In the genomic region with DNA sequence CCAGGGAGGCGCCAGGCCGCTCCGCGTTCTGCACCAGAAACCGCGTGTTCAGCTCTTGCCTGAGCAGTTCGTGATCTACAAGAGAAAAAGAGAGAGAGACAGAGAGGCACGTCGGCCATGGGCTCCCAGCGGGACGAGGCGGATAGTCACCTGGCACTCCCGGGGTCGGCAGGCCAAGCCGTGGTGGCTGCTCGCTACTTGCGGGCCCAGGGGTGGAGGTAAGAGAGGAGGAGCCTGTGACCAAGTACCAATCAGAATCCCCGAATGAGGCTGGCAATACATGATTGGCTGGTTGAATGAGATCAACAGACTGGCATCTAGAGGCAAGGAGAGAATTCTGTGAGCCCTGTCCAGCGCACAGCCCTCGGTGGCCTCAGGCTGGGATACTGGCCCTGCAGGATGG, we compare ENCODE assay signal across 14 mouse cellular contexts. TPM values are rescaled to one million over a fixed set of nuclear protein-coding genes. Genes with fewer than 3 reads are reported as not detected.
A peak's percentile ranks its signal among the peaks of the same experiment; 100 is the strongest.
DNase-seq lines count a peak whose midpoint lies in the region; ATAC-seq lines count a peak whose summit lies in the region.
"Had no signal": no experiment of that assay in that cellular context is flagged by ENCODE, and none has a peak within 500 bp of the region (broad histone marks: within the 10 kb centered on the region; RNA-seq: fewer than 3 reads in every experiment).

No protein-coding gene starts in this region.

- no peak overlapping the region for H3K4me3 ChIP-seq in liver, embryonic 12.5 days
- no peak overlapping the region for H3K4me3 ChIP-seq in hindbrain, embryonic 14.5 days (replicated peaks; ENCODE audit: low read length)
- no peak overlapping the region for H3K4me3 ChIP-seq in neural tube, embryonic 13.5 days
- H3K4me3 ChIP-seq: embryonic facial prominence, embryonic 15.5 days had no signal

- ATAC-seq in liver, embryonic 12.5 days, result peak; percentile 20; the same call in 1 of the 2 replicates
- ATAC-seq in hindbrain, embryonic 14.5 days (ENCODE audit: low FRiP score), result peak; percentile 9; the same call in 1 of the 2 replicates
- ATAC-seq in neural tube, embryonic 13.5 days (ENCODE audit: low read depth), result peak; percentile 23; the same call in 1 of the 2 replicates
- ATAC-seq: CD4-positive, CD25-positive, alpha-beta regulatory T cell, adult 4 months had no signal

- intact Hi-C loops in heart, postnatal 14 days (cut with DNase I), result no loop called here

- H3K9me3 ChIP-seq in liver, embryonic 12.5 days (replicated peaks), result no peaks in the 10 kb centered on the region
- H3K9me3 ChIP-seq in hindbrain, embryonic 14.5 days (ENCODE audit: control insufficient read depth, low read length), result no peaks in the 10 kb centered on the region
- H3K9me3 ChIP-seq in neural tube, embryonic 13.5 days, result no peaks in the 10 kb centered on the region
- H3K9me3 ChIP-seq: embryonic facial prominence, embryonic 15.5 days had no signal

- no peak overlapping the region for H3K27ac ChIP-seq in liver, embryonic 12.5 days
- no peak overlapping the region for H3K27ac ChIP-seq in hindbrain, embryonic 14.5 days
- no peak overlapping the region for H3K27ac ChIP-seq in neural tube, embryonic 13.5 days (replicated peaks)
- H3K27ac ChIP-seq: embryonic facial prominence, embryonic 15.5 days had no signal

- peaks cover 41% of the 10 kb centered on the region for H3K36me3 ChIP-seq in liver, embryonic 12.5 days
- H3K36me3 ChIP-seq in hindbrain, embryonic 14.5 days (replicated peaks; ENCODE audit: control insufficient read depth, insufficient read depth), result peaks cover 66% of the 10 kb centered on the region
- peaks cover 79% of the 10 kb centered on the region for H3K36me3 ChIP-seq in neural tube, embryonic 13.5 days

- no peak overlapping the region for H3K4me2 ChIP-seq in liver, embryonic 12.5 days
- no peak overlapping the region for H3K4me2 ChIP-seq in hindbrain, embryonic 14.5 days (replicated peaks)
- peak overlapping the region; percentile 13; the same call in 1 of the 2 replicates for H3K4me2 ChIP-seq in neural tube, embryonic 13.5 days
- H3K4me2 ChIP-seq: embryonic facial prominence, embryonic 15.5 days had no signal

- no peaks in the 10 kb centered on the region for H3K4me1 ChIP-seq in liver, embryonic 12.5 days
- no peaks in the 10 kb centered on the region; the same call in 1 of the 2 replicates for H3K4me1 ChIP-seq in hindbrain, embryonic 14.5 days (replicated peaks; ENCODE audit: control insufficient read depth, insufficient read depth, low read length)
- H3K4me1 ChIP-seq in neural tube, embryonic 13.5 days (replicated peaks), result peaks cover 7% of the 10 kb centered on the region
- H3K4me1 ChIP-seq: embryonic facial prominence, embryonic 15.5 days had no signal

- no peaks in the 10 kb centered on the region for H3K27me3 ChIP-seq in liver, embryonic 12.5 days (replicated peaks)
- no peaks in the 10 kb centered on the region for H3K27me3 ChIP-seq in hindbrain, embryonic 14.5 days (ENCODE audit: control insufficient read depth, insufficient read depth, low read length)
- no peaks in the 10 kb centered on the region for H3K27me3 ChIP-seq in neural tube, embryonic 13.5 days
- H3K27me3 ChIP-seq: embryonic facial prominence, embryonic 15.5 days had no signal

- DNase-seq in heart, adult 11 months, result peak; percentile 90
- no peak for DNase-seq in heart, postnatal 14 days
- DNase-seq in liver, result no peak
- no peak for DNase-seq in hindbrain, embryonic 14.5 days (ENCODE audit: low spot score)
- DNase-seq in urinary bladder, postnatal 25 days (ENCODE audit: low spot score), result no peak
- no peak for DNase-seq in ovary, adult 18-20 months (ENCODE audit: low spot score)
- DNase-seq: adrenal gland, postnatal 14 days; kidney, adult 11 months; lung, postnatal 36 days; right cerebral cortex, adult 18-20 months had no signal

- 59% methylated on average over 20 of the region's 20 CpGs for WGBS in liver, embryonic 12.5 days (ENCODE audit: insufficient replicate concordance)
- 33% methylated on average over 20 of the region's 20 CpGs for WGBS in hindbrain, embryonic 14.5 days
- 30% methylated on average over 20 of the region's 20 CpGs for WGBS in neural tube, embryonic 13.5 days

- H3K9ac ChIP-seq in liver, embryonic 12.5 days, result no peak overlapping the region
- H3K9ac ChIP-seq in hindbrain, embryonic 14.5 days, result no peak overlapping the region
- no peak overlapping the region for H3K9ac ChIP-seq in neural tube, embryonic 13.5 days
- H3K9ac ChIP-seq: embryonic facial prominence, embryonic 15.5 days had no signal

RNA-seq across cellular contexts. Expression of gene Lrcol1, which starts 33.7 kb away (rescaled TPM):
- total RNA-seq in heart, postnatal 14 days (2021), result not detected
- not detected in 2 replicates for polyA plus RNA-seq in liver, embryonic 12.5 days (2016; fragmentation: Nextera tagmentation; extraction: Ambion mirVana)
- polyA plus RNA-seq in hindbrain, embryonic 14.5 days (2014; fragmentation: Nextera tagmentation; extraction: Ambion mirVana), result not detected in 2 replicates
- polyA plus RNA-seq in neural tube, embryonic 13.5 days (2015; fragmentation: Nextera tagmentation; extraction: Ambion mirVana), result not detected in 2 replicates
- total RNA-seq: adrenal gland, postnatal 14 days had no signal
- polyA plus RNA-seq: CD4-positive, CD25-positive, alpha-beta regulatory T cell, adult 4 months; embryonic facial prominence, embryonic 15.5 days had no signal

RNA-seq across cellular contexts. Expression of gene P2rx2, which starts 35.2 kb away (rescaled TPM):
- not detected for total RNA-seq in heart, postnatal 14 days (2021)
- polyA plus RNA-seq in liver, embryonic 12.5 days (2016; fragmentation: Nextera tagmentation; extraction: Ambion mirVana), result 0.06 TPM in 1 of 2 replicates, not detected in the other
- polyA plus RNA-seq in hindbrain, embryonic 14.5 days (2014; fragmentation: Nextera tagmentation; extraction: Ambion mirVana), result 9.9 and 12.2 TPM in 2 replicates
- 5.8 and 6.0 TPM in 2 replicates for polyA plus RNA-seq in neural tube, embryonic 13.5 days (2015; fragmentation: Nextera tagmentation; extraction: Ambion mirVana)
- polyA plus RNA-seq: CD4-positive, CD25-positive, alpha-beta regulatory T cell, adult 4 months had no signal
